Mouse (Mus musculus): ENCODE measurements at regions not wholly inside any gene's neighbourhood (a gene's known extent, or its start where the extent isn't known, plus 50 kb on each side); places are given as distances from the start of the nearest gene placed in this dataset.

- ATAC-seq (ENCODE audit: low FRiP score) (no peak), DNase-seq (ENCODE audit: low spot score) (no peak)
- Histone ChIP-seq H3K9ac (no peak overlapping the region), H3K4me2 (replicated peaks) (no peak overlapping the region), H3K36me3 (replicated peaks; ENCODE audit: control insufficient read depth, insufficient read depth) (no peaks in the 10 kb centered on the region), H3K9me3 (ENCODE audit: control insufficient read depth, low read length) (no peaks in the 10 kb centered on the region), H3K27me3 (ENCODE audit: control insufficient read depth, insufficient read depth, low read length) (no peaks in the 10 kb centered on the region), H3K4me3 (replicated peaks; ENCODE audit: low read length) (no peak overlapping the region), H3K27ac (no peak overlapping the region), H3K4me1 (replicated peaks; ENCODE audit: control insufficient read depth, insufficient read depth, low read length) (peaks cover 6% of the 10 kb centered on the region)
- 31% methylated on average over 3 of the region's 3 CpGs for WGBS
These were observed 77.3 kb upstream of the Gm45716 start for GRCm38 (mm10) chr11:90110170-90110569.

GRCm38 (mm10) chr11:90112174-90112573, 75.3 kb upstream of the Gm45716 start:
- 74% methylated on average over 7 of the region's 7 CpGs for whole genome bisulfite sequencing

GRCm38 (mm10) chr11:90116676-90117663, 70.5 kb upstream of the Gm45716 start:
- Histone ChIP-seq H3K27ac (no peak overlapping the region), H3K9me3 (ENCODE audit: control insufficient read depth, low read length) (no peaks in the 10 kb centered on the region), H3K36me3 (replicated peaks; ENCODE audit: control insufficient read depth, insufficient read depth) (no peaks in the 10 kb centered on the region), H3K4me3 (replicated peaks; ENCODE audit: low read length) (no peak overlapping the region), H3K4me2 (replicated peaks) (no peak overlapping the region), H3K27me3 (ENCODE audit: control insufficient read depth, insufficient read depth, low read length) (no peaks in the 10 kb centered on the region), H3K4me1 (replicated peaks; ENCODE audit: control insufficient read depth, insufficient read depth, low read length) (no peaks in the 10 kb centered on the region), H3K9ac (no peak overlapping the region)
- DNase-seq (ENCODE audit: low spot score) (no peak), ATAC-seq (ENCODE audit: low FRiP score) (no peak)
- WGBS = 52% methylated on average over 20 of the region's 20 CpGs

More at GRCm38 (mm10) chr11:90112174-90112573, 75.3 kb upstream of the Gm45716 start:
- DNase-seq (ENCODE audit: low spot score) (no peak), ATAC-seq (ENCODE audit: low FRiP score) (no peak)
- Histone ChIP-seq H3K4me1 (replicated peaks; ENCODE audit: control insufficient read depth, insufficient read depth, low read length) (peaks cover 6% of the 10 kb centered on the region), H3K9ac (no peak overlapping the region), H3K27me3 (ENCODE audit: control insufficient read depth, insufficient read depth, low read length) (no peaks in the 10 kb centered on the region), H3K4me2 (replicated peaks) (no peak overlapping the region), H3K9me3 (ENCODE audit: control insufficient read depth, low read length) (no peaks in the 10 kb centered on the region), H3K27ac (no peak overlapping the region; the same call in 1 of the 2 replicates), H3K4me3 (replicated peaks; ENCODE audit: low read length) (no peak overlapping the region), H3K36me3 (replicated peaks; ENCODE audit: control insufficient read depth, insufficient read depth) (no peaks in the 10 kb centered on the region)

- H3K9ac ChIP-seq = no peak overlapping the region
- H3K27me3 ChIP-seq (ENCODE audit: control insufficient read depth, insufficient read depth, low read length) = no peaks in the 10 kb centered on the region
- ATAC-seq (ENCODE audit: low FRiP score) = no peak
- no peak overlapping the region for H3K27ac ChIP-seq
- no peak for DNase-seq (ENCODE audit: low spot score)
- no peaks in the 10 kb centered on the region for H3K4me1 ChIP-seq (replicated peaks; ENCODE audit: control insufficient read depth, insufficient read depth, low read length)
- no peaks in the 10 kb centered on the region for H3K36me3 ChIP-seq (replicated peaks; ENCODE audit: control insufficient read depth, insufficient read depth)
- H3K9me3 ChIP-seq (ENCODE audit: control insufficient read depth, low read length) = no peaks in the 10 kb centered on the region
- no peak overlapping the region for H3K4me3 ChIP-seq (replicated peaks; ENCODE audit: low read length)
- WGBS = 88% methylated on average over 5 of the region's 5 CpGs
- H3K4me2 ChIP-seq (replicated peaks) = no peak overlapping the region
These were observed 69.7 kb upstream of the Gm45716 start for GRCm38 (mm10) chr11:90117664-90118295.

GRCm38 (mm10) chr11:90121902-90122301, 65.6 kb upstream of the Gm45716 start:
- no peaks in the 10 kb centered on the region for H3K36me3 ChIP-seq (replicated peaks; ENCODE audit: control insufficient read depth, insufficient read depth)
- DNase-seq (ENCODE audit: low spot score) (no peak), ATAC-seq (ENCODE audit: low FRiP score) (no peak)
- no peak overlapping the region for H3K27ac ChIP-seq
- H3K27me3 ChIP-seq (ENCODE audit: control insufficient read depth, insufficient read depth, low read length) = no peaks in the 10 kb centered on the region
- 50% methylated on average over 3 of the region's 3 CpGs for WGBS
- H3K9ac ChIP-seq = no peak overlapping the region
- H3K4me3 ChIP-seq (replicated peaks; ENCODE audit: low read length) = no peak overlapping the region
- no peak overlapping the region for H3K4me2 ChIP-seq (replicated peaks)
- H3K9me3 ChIP-seq (ENCODE audit: control insufficient read depth, low read length) = no peaks in the 10 kb centered on the region
- no peaks in the 10 kb centered on the region for H3K4me1 ChIP-seq (replicated peaks; ENCODE audit: control insufficient read depth, insufficient read depth, low read length)

GRCm38 (mm10) chr11:90122709-90123108, 64.8 kb upstream of the Gm45716 start:
- H3K4me2 ChIP-seq (replicated peaks) = no peak overlapping the region
- no peaks in the 10 kb centered on the region for H3K9me3 ChIP-seq (ENCODE audit: control insufficient read depth, low read length)
- H3K27ac ChIP-seq = no peak overlapping the region
- DNase-seq (ENCODE audit: low spot score) = no peak
- H3K27me3 ChIP-seq (ENCODE audit: control insufficient read depth, insufficient read depth, low read length) = no peaks in the 10 kb centered on the region
- H3K4me1 ChIP-seq (replicated peaks; ENCODE audit: control insufficient read depth, insufficient read depth, low read length) = no peaks in the 10 kb centered on the region
- no peak overlapping the region for H3K9ac ChIP-seq
- no peak for ATAC-seq (ENCODE audit: low FRiP score)
- H3K4me3 ChIP-seq (replicated peaks; ENCODE audit: low read length) = no peak overlapping the region
- H3K36me3 ChIP-seq (replicated peaks; ENCODE audit: control insufficient read depth, insufficient read depth) = no peaks in the 10 kb centered on the region
- 69% methylated on average over 3 of the region's 3 CpGs for WGBS

- DNase-seq (ENCODE audit: low spot score) (no peak), ATAC-seq (ENCODE audit: low FRiP score) (no peak)
- Histone ChIP-seq H3K4me3 (replicated peaks; ENCODE audit: low read length) (no peak overlapping the region), H3K9me3 (ENCODE audit: control insufficient read depth, low read length) (no peaks in the 10 kb centered on the region), H3K36me3 (replicated peaks; ENCODE audit: control insufficient read depth, insufficient read depth) (no peaks in the 10 kb centered on the region), H3K27ac (no peak overlapping the region), H3K9ac (no peak overlapping the region), H3K27me3 (ENCODE audit: control insufficient read depth, insufficient read depth, low read length) (no peaks in the 10 kb centered on the region), H3K4me2 (replicated peaks) (no peak overlapping the region), H3K4me1 (replicated peaks; ENCODE audit: control insufficient read depth, insufficient read depth, low read length) (no peaks in the 10 kb centered on the region)
- 85% methylated on average over 5 of the region's 5 CpGs for WGBS
These were observed 63.6 kb upstream of the Gm45716 start for GRCm38 (mm10) chr11:90123851-90124250.

GRCm38 (mm10) chr11:90126289-90126688, 61.2 kb upstream of the Gm45716 start:
- DNase-seq (ENCODE audit: low spot score) (no peak), ATAC-seq (ENCODE audit: low FRiP score) (no peak)
- H3K9ac ChIP-seq = no peak overlapping the region
- H3K4me1 ChIP-seq (replicated peaks; ENCODE audit: control insufficient read depth, insufficient read depth, low read length) = peaks cover 6% of the 10 kb centered on the region; the same call in 1 of the 2 replicates
- H3K36me3 ChIP-seq (replicated peaks; ENCODE audit: control insufficient read depth, insufficient read depth) = no peaks in the 10 kb centered on the region
- no peaks in the 10 kb centered on the region for H3K27me3 ChIP-seq (ENCODE audit: control insufficient read depth, insufficient read depth, low read length)
- H3K4me3 ChIP-seq (replicated peaks; ENCODE audit: low read length) = no peak overlapping the region
- WGBS = 44% methylated on average over 4 of the region's 4 CpGs
- no peaks in the 10 kb centered on the region for H3K9me3 ChIP-seq (ENCODE audit: control insufficient read depth, low read length)
- H3K4me2 ChIP-seq (replicated peaks) = no peak overlapping the region
- no peak overlapping the region for H3K27ac ChIP-seq

- 76% methylated on average over 7 of the region's 7 CpGs for whole genome bisulfite sequencing
- no peak for ATAC-seq (ENCODE audit: low FRiP score)
These were observed 58.5 kb upstream of the Gm45716 start for GRCm38 (mm10) chr11:90128865-90129415.

More at GRCm38 (mm10) chr11:90128865-90129415, 58.5 kb upstream of the Gm45716 start:
- Histone ChIP-seq H3K4me2 (replicated peaks) (no peak overlapping the region), H3K9ac (no peak overlapping the region), H3K27ac (no peak overlapping the region), H3K9me3 (ENCODE audit: control insufficient read depth, low read length) (no peaks in the 10 kb centered on the region), H3K36me3 (replicated peaks; ENCODE audit: control insufficient read depth, insufficient read depth) (no peaks in the 10 kb centered on the region), H3K4me3 (replicated peaks; ENCODE audit: low read length) (no peak overlapping the region), H3K27me3 (ENCODE audit: control insufficient read depth, insufficient read depth, low read length) (no peaks in the 10 kb centered on the region), H3K4me1 (replicated peaks; ENCODE audit: control insufficient read depth, insufficient read depth, low read length) (peaks cover 6% of the 10 kb centered on the region; the same call in 1 of the 2 replicates)
- no peak for DNase-seq (ENCODE audit: low spot score)
